Mouse (Mus musculus) thymus, adult 18-20 months (tissue): ENCODE data around the gene Mmp24.
"Not testable (repeated sequence)": the region's sequence is repeated elsewhere in the genome, so short reads cannot be mapped to it uniquely, and the experiment has no call there.

Experiments
- DNase-seq, 2 experiments: peaks; one replicate each; pipeline ENCODE4 v3.0.0; 2022; ENCODE audit warnings: mixed read lengths in 2 of 2

Mmp24 gene

DNA sequence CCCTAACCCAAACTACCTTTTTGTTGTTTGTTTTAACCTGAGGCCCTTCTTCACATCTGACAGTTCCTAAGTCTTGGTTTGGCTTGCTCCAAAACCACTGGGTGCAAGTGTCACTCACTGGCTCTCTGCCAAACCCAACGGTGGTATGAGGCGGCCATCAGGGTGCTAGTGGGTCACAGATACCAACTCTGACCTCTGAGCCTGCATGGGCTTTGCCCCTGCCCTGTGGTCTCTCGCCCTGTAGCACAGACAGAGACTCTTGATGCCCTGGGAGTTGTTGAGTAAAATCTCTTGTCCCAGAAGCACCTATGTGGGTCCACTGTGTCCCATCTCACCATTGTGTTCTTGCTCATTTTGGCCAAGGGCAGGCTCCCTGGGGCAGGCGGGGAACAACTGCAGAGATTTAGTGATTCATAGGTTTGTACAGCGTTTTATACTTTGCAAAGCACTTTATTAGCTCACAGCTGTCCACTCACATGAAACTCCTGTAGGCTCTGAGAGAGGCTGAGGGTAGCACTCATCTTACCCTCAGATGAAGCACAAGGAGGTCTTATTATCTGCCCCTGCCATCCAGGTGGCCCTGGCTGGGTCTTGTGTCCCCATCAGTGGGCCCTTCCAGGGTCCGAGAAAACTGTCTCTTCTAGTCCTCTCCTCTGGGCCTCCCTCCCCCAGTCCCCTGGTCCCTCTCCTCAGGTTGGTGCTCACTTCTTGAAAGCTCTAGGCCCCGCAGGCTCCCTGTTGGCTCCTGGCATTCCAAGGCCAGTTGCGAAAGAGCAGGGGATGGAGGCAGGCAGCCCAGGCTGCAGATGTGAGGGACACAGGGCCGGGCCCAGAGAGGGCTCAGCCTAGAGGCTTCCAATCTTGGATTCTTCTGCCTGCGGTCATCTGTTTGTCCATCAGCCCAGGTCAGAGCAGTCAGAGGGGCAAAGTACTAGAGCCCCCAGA is 42.4 kb downstream of the Mmp24 start:
- no peak for DNase-seq

DNA sequence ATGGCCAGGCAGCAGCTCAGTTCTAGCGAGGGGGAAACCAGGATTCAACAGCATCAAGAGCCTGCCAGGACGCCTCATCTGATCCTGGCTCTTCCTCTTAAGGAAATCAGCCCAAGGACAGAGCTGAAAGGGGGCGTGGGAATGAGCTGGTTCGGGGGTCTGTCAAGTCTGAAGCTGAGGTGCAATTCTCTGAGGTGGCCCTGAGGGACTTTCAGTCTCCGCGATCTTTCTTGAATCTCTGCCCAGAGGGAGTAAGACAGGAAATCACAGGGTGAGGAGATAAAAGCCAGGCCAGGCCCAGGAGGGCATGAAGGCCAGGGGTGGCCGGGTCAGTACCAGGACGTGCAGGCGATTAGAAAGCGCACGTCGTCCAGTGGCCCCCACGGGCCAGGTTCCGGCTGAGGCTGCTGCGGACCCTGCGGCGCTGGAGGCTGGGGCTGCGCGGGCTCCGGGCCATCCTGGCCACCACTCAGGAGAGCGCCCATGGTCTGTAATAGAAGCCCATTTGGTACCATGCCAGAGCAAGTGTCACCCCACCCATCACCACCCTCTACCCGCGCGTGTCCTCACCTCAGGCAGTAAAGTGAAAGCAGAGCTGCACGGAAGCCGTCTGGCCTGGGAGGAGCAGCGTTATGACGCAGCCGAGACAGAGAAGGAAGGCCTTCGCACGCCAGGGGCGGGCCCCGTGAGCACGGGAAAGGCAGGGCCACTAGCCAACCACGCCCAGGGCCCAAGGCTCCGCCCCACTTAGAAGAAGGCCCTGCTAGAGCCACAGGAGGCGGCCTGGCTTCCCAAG is 43.7 kb downstream of the Mmp24 start:
- DNase-seq, result peak; percentile 88 to 91

DNA sequence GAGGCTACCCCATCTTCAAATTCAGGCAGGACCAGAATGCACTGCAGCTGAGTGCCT is 44.1 kb downstream of the Mmp24 start, which contains the start of gene BC029722:
Gene BC029722 (minus strand): TSS at position 35 of the 57 bp plus-strand sequence.
- DNase-seq, result no peak

DNA sequence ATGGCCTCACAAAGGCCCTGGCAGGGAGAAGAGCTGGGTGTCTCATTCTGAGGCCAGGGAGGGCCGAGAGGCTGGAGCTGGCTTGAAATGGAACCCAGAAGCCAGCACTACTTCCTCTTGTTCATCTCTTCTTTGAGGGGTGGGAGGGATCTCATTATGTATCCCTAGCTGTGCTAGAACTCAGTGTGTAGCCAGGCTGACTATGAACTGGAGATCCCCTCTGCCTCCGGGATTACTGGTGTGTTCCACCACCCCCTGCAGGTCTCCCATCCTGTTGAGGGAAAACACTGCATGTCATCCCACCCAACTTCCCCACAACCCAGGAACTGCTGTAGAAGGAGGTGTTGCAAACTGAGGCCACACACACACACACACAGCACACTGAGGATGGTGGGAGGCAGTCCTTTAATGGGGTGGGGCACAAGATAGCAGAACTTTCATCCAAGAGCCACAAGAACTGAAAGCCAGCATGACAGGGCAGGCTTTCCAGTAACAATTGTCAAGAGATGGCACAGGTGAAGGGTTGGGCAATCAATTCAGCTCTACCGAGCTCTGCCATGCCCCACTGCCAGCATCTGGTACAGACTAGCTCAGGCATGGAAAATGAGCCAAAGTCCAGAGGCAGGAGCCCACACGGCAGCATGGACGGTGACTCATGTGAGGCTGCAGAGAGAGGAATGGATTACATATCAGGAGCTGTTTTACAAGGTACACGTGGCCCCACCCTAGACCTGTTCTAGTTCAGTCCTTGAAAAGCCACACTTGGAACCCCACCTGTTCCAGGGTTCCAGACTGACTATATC is 44.5 kb downstream of the Mmp24 start:
- no peak for DNase-seq

DNA sequence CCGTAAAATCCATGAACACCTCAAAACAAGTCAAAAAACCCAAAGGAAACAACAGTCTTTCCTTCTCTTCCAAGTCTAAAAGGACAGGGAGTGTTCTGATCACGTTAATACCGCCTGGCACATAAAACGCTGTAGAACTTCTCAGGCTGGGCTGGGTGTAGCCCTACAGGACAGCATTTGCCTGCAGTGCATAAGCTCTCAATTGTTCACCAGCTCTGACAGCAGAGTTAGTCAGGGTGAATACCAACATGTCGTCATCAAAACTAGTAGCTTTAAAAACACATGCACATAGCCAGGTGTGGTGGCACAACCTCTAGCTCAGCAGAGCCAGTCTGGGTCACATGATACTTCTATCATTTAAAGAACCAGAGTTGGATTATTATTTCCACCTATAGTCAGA is 45.6 kb downstream of the Mmp24 start:
- DNase-seq, result no peak

DNA sequence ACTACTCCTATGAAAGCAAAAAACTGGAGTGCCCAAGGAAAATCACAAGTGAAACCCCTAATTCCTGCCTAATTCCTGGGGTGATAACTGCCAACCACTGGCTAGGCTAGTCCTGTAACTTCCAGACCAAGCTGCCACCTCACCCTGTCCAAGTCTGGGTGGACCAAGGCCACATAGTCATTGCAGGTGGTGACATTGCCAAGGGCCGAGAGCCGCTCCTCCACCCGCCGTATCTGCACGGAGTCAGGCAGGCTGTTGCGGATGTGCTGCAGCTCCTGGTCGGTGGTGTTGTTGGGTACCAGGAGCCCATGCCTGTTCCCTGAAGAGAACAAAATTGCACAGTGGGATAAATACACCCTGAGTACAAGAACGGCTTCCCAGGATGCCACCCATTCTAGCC is 48.6 kb downstream of the Mmp24 start:
- DNase-seq, result no peak

DNA sequence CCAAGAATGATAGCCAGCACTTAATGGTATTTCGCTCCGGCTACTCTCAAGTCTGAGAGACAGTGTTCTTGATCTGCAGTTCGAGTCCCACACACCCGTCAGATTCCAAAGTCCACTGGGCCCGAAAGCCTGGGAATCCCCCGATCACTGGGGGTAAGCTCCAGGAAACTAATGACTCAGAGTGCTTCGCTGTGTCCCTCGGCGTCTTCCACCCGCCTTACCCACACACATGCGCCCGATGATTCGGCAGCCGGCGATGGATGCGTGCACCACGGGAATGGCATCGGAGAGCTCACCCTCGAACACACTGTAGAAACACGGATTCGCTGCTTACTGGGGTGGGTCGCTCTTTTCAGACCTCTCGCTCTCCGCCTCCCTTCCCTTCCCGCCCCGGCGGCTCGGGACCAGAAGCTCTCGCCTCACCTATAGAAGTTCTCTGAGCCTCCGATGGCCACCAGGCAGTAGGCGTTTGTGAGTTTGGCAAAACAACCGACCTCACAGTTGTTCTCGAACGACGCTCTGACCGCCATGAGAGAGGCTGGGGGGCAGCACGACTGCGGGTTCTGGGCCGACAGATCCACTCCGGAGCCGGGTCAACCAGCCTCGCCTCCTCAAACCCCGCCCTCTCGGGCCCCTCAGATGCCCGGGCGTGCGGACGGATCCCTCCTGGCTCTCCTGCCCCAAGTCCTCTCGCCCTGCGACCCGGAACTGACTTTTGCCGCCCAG is 50.9 kb downstream of the Mmp24 start:
- no peak for DNase-seq

DNA sequence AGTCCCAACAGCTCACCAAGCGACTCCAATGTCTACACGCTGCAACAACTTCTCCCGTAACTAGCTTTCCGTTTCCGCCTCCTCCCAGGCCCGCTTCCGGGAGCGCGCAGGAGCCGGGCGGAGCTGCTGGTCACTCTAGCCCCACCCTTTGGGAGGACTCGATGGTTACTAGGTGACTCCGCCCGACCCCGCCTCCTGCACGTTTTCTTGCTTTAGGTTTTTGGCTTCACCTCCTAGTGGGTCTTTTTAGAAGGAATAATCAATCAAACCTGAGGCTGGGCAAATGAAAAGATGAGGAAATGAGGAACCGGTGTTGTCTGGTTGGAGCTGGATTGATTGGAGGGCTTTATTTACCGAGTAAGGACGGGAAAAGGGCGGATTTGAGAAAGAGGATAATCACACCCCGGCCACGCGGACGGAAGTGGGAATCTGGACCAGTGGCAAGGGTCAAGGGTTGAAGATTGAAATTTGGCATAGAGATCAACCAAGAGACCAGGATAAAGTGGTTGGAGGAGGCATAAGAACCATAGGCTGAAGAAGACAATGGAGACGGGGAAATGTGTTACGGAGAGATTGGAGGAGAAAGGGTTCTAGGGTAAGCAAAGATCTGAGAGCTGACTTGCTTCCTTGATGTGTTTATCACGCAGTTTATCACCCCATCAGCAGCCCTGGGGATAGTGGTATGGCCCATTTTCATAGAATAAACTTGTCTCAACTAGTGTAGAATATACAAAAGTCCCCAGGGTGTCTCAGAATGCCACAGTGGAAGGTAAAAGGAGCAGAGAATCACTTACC is 51.7 kb downstream of the Mmp24 start, which contains the start of gene Eif6:
Gene Eif6 (minus strand): TSS at position 296 of the 795 bp plus-strand sequence.
- peak; percentile 75 to 80 for DNase-seq

DNA sequence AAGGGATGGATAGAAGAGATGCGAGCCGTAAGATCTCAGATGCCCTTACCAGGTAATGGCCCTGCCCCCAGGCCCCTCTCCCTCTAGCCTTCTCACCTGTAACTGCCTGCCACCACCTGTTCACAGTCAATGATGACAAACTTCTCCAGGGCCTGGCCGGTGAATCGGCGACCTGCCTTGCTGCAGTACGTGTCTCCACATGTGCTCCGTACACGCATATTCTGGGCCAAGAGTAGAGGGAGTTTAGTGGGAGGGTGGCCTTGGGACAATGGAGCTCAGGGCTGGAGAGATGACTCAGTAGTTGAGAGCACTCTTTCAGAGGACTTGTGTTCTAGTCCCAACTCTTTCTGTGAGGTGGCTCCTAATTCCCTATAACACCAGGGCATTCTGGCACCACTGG is 55.7 kb downstream of the Mmp24 start:
- no peak for DNase-seq

DNA sequence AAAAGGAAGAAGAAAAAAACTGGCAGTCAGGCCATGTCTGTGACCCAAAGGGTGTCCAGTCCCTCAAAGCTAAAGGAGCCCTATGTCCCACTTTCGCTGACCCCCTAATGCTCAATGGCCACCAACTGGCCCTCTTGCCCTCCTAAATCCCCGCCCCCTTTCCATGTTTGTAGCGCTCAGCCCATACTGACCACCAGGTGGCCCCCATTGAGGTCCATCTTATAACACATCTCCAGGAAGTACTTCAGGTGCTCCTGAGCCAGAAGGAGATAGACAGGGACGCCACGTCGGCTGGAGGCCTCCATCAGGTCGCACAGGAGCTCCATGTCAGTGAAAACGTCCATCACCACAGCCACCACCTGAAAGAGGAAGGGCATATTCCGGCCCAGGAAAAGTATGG is 56.2 kb downstream of the Mmp24 start:
- no peak for DNase-seq

DNA sequence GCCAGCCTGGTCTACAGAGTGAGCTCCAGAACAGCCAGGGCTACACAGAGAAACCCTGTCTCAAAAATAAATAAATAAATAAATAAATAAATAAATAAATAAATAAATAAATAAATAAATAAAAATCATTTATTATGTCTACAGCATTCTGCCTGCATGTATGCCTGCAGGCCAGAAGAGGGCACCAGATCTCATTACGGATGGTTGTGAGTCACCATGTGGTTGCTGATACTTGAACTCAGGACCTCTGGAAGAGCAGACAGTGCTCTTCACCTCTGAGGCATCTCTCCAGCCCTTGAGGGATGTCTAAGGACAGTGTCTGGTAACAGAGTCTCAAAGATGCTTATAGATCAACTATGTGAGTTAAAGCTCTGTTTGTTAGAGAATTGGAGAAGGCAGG is 56.9 kb downstream of the Mmp24 start:
- DNase-seq, result not testable (repeated sequence)

DNA sequence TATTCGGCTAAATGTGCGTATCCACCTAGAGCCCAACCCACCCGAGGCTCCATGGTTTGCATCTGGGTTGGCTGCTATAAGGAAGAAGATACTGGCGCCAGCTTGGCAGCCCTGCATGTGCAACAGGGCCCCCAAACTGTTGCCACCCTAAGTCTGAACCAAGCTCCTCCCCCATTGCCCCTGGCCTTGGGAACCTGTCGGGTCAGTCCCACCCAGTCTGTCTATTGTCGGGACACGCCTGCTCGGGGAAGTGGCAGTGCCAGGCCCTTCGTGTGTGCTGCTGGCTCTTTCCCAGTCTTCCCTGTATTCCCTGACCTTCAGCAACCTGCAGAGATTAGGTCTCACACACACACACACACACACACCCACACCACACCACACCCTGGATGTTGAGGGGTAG is 59.6 kb downstream of the Mmp24 start, which contains the start of gene Fam83c:
Gene Fam83c (minus strand): TSS at position 123 of the 400 bp plus-strand sequence.
- no peak for DNase-seq

DNA sequence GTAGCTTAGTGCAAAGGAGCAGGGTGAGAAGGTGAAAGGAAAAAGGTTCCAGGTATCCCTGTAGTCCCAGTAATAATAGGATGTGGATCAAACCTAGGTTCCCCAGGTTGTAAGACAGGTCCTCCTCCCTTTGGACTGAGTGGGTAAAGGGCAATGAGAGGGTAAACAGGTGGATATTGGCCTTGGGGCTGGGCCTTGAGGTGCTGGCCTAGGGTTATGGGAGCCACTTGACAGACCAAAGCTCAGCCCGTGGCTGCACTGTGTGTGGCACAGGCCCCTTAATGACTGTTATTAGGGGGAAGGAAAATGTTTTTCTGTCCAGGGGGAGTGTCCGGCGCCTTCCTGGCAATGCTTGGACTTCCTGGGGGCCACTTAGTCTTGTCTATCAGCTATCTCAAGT is 62.8 kb downstream of the Mmp24 start:
- no peak for DNase-seq

DNA sequence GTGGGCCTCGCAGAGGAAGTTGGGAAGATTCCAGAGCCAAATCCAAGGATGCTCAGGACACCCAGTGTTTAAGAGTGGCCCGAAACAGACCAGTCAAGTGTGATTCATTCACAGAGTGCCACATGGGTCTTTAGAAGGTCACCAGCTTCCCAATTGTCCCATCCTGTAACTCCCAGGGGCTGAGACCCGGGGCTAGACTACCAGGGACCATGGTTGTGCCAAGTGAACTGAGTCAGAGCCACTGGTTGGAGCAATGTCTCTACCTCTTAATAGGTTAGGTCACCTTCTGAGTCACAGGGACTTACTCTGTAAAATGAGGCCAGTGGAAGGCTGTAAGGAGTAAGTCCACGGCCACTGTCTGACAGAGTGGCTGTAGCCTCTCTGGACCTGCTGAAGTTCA is 63.8 kb downstream of the Mmp24 start:
- no peak for DNase-seq

DNA sequence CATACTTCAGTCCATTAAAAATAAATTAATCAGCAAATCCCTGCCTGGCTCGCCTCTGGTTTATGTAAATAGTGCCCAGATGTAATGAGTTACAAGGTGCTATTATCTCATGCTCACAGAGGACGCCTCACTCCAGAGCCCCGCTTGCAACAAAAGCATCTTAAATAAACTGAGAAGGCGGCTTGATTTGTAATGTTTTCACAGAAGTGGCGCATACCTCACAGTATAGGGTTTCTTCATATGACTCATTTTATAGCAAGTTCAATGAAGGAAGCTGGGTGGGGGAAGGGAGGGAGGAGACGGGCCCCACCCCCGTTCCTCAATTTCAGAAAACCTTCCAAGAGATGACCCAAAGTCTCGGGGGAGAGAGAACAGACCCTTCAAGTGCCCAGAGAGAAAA is 71.8 kb downstream of the Mmp24 start:
- no peak for DNase-seq

DNA sequence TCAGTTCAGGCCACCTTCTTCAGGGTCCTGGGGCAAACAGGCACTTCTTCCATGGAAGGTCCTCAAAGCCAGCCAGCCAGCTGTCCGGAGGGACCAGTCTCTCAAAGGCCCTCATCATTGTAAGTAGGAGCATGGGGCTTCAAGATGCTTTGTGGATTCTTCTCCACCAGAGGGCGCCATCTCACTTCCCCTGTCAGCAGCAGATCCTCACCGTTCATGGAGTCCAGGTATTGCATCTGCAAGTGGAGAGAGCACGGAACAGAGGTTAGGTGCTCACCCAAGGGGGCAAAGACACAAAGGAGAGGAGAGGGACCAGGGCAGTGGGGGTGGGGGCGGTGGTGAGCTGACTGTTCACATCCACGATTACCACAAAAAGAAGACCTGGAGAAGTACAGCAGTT is 73.1 kb downstream of the Mmp24 start:
- peak; percentile 38 to 48 for DNase-seq

DNA sequence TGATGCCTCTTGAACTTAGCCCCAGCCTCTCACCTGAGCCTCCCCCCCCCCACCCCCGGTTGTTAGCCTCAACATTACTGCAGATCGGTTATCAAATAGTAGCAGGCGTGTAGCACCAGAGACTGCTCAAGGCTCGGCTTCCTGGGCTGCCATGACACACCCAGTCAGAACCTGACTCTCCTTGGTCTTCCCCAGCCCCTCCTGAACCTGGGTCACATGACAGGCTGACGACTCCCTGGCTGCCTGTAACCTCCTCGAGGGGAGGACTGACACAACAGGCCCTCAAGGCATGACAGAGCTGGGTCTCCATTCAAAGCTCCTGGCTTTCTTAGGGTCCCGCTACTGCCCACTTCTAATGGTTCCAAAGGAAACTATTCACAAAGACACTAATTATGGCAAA is 74.3 kb downstream of the Mmp24 start:
- DNase-seq, result no peak

DNA sequence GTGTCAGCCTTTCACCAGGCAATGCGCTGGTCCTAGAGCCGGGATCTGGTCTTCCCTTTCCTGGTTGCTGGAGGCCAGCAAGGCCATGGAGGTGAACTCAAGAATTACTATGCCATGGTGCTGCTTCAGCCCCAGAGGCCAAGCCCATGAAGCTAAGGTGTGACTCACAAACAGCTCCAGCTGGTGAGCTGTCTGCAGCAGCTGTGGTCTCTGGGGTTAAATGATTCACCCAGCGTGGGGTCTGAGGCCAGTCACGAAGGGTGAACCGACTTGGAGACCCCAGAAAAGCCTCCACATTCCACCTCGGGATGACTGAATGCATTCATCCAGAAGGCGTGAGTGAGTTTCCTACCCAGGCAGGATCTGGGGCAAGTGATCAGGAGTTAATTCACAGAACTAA is 75.0 kb downstream of the Mmp24 start:
- DNase-seq, result no peak

DNA sequence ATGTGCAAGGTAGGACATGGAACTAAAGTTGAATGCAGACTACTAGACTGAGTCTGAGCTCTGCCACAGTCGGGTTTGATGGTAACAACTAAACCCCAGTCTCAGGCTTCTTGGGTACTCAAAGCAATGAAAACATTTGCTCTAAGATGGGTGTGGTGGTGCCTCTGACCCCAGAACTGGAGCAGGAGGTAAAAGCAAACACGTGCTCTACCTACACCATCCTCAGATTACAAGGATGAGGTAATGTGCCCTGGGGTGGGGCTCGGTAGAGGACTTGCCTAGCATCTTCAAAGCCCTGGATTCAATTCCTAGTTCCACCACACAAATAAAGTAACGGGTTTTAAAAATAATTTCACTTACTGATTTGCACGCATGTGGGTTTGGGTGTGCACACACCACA is 77.4 kb downstream of the Mmp24 start:
- no peak for DNase-seq

DNA sequence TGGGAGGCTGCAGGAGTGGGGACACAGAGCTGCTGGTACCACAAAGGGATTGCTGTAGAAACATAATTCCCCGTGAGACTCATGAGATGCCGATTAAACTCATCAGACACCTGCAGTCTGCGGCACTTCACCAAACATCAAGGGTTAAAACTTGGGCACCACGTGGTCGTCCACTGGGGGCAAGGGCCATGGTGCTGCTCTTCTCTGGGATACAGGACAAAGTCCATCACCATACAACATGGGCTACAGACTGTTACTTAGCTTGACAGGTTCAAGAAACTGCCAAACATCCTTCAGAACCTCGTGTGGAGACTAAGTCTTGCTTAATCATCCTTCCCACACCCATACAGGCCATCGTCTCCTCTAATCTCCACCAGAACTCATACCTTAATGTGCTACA is 85.0 kb downstream of the Mmp24 start:
- DNase-seq, result no peak

DNA sequence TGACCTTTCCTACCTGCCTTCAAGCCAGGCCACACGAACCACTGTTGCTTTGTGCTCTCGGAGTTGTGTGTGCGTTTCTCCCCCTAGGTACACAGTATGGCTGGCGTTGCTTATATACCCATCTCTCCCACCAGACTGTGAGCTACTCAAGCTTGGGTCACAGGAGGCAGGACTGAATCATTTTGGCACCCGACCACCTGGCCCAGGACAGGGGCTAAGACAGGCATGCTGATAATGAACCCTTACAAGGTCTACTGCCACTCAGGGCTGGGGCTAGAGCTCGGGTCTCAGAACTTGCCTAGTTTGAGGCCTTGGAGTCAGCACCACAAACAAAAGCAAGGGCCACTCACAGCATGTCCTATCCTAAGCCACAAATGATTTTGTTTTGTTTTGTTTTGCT is 86.4 kb downstream of the Mmp24 start:
- DNase-seq, result no peak
